Mouse (Mus musculus) urinary bladder, postnatal 10 days (tissue): Measurements from ENCODE around the gene Dlg5.

Source experiments
- DNase-seq: peaks from one replicate; pipeline ENCODE4 v3.0.0; 2022; ENCODE audit warnings: low spot score

Gene Dlg5

DNA sequence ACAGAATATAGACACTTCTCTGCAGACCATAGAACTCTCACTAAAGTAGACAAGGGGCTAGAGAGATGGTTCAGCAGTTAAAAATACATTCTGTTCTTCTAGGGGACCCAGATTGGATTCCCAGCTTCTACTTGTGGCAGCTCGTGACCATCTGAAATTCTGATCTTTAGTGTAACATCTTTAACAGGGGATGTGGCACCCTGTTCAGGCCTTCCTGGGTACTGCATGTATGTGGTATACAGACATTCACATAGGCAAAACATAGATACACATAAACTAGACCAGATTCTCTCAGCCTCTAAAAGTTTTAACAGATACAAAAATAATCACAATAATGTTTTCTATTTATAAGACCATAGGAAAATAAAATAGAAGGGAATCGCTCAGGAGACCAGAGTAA, 120.7 kb downstream of the Dlg5 start:
- no peak for DNase-seq

DNA sequence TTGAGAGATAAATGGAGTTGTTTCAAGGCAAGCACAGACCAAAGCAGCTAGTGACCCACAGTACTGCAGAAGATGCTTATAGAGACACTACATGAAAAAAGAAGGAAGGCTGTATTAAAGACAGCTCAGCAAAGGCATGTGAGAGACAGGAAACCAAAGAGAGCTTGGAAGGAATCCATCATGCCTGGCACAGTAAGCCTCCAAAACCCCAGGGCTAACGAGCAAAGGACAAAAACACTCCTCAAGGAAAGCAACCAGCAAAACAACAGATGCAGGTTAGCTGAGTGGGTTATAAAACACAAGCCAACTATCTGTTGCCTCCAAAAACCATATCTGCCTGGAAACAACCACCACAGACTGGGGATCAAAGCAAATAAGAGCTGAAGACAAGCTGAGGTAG, 121.5 kb downstream of the Dlg5 start:
- DNase-seq, result no peak

DNA sequence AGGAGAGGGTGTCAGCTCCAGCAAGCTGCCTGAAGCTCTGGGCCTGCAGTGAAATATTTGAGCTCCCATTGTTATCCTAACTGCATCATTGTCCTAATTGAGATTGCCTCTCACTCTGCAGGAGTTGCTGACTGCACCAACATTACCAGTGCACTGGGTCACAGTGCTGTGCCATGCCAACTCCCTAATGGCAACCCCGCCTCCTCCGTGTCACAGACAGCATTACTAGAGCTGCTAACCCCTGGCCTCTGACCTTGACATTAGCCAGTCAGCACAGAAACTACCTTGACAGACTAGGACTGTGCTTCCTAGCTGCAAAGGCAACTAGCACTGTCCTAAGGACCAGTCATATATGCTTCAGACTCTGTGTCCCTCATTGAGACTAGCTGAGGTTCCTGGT, 139.0 kb downstream of the Dlg5 start:
- DNase-seq, result no peak

DNA sequence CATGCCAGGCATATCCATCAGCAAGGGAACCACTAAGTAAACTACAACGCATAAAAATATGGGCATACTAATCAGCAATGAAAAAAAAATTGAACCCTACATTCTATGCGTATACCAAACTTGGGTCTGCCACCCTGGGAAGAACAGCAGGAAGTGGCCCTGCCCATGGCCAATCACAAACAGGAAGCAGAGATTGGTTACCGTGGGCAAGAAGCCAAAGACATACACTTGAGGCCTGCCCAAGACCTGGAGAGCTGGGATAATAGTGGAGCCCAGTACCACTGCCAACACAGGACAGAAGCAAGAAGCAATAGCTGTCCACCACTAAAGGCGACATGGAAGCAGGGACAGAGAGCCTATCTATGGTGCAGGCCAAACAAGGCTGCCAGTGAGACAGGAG, 146.9 kb downstream of the Dlg5 start:
- DNase-seq, result no peak

DNA sequence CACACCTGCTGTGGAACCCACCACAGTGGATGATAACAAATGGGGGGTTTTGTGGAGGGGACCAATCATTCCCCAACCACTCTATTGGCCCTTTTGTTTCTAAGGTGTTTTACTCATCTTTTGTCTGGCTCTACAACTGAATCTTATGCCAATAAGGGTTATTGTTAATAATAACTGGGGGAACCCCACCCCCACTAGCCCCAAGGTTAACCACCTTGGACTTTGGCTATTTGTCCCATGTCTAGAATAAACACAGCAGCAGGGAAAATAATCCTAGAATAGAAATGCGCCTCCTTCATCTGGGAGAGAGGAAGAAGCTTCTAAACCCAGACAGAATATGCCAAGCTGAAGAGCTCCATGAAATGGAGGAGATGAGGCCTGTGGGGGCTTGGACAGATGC, 151.1 kb downstream of the Dlg5 start:
- no peak for DNase-seq

DNA sequence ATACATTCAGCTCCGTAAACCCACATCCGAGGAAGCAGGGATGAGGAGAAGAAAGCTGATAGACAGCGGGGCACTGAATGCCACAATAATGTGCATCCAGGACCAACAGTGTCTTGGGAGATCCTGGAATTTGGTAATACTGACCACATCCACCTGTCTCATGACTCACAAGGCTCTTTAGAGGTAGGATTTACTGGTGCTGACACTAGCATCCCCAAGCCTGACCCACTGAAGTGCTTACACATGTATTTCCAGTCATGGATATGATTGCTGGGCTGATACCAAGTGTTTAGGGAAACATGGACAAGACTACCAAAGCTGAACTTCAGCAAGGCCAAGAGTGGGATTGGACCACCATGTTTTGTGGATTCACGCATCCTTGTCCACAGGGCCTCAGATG, 152.5 kb downstream of the Dlg5 start:
- DNase-seq, result no peak

DNA sequence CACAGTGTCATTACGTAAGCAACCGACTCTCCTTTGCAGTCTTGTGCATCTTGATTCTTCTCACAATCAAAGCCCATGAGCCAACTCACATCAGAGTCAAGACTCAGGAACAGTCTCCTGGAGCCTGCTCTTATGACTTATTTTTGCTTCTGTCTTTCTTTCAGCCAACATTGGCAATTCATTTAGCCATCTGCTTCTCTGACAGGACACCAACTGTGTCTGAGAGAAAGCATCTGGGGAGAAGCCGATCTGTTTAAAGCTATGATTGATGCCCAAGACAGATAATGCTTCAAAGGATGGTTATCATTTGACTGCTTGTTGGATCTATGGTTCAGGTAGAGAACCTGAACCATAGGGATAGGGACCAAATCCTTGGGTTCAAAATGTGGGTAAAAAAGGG, 153.3 kb downstream of the Dlg5 start:
- no peak for DNase-seq

DNA sequence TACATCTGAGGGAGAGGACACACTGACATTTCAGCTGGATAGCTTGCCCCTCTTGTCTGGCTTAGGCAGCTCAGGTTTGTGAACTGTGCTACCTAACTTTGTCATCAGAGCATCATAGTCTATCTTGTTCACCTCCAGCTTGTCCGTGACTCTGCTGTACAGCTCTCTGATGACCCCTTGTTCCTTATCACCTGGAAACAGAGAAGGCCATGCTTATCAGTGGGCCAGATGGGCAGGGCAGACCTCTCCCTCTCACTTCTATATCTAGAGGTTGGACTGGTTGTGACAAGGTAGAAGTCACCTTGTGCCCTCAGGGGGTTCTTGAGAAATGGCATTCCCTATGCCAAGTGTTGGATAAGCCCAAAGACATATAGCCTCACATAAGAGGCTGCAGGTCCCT, 154.9 kb downstream of the Dlg5 start:
- DNase-seq, result no peak

DNA sequence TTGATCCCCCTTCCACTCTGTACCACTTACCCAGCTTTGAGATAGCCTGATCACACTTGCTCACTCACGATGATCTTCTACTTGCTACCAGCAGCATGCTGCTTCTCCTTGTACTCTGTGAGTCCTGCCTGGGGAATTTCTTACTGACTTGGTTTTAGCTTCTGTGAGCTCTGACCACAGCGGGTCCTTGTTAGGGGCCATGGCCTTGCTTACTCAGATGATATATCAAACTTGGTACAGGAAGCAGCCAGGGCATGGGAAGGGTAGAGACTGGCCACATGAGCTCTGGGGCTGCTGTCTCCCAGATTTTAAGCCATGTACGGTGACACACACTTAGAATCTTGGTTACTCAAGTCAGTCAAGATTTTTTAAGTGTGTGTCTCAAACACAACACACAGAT, 156.5 kb downstream of the Dlg5 start:
- DNase-seq, result no peak

DNA sequence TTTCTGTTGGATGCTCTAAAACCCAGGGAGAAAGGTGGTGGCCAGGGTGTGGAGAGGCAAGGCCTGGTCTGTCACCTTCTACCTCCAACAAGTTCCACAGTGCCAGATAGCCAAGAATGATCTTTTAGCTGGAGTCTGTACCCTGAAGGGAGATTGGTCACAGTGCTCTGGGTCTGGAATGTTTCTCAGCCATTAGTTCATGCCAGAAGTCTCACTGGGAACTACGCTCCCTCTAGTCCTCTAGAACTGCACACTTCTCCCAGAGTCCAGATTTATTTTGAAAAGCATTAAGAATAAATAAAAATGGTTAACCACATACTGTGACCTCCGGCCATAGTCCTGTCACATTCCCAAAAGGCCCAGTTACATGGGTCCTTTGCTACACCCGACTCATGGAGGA, 158.3 kb downstream of the Dlg5 start:
- no peak for DNase-seq

DNA sequence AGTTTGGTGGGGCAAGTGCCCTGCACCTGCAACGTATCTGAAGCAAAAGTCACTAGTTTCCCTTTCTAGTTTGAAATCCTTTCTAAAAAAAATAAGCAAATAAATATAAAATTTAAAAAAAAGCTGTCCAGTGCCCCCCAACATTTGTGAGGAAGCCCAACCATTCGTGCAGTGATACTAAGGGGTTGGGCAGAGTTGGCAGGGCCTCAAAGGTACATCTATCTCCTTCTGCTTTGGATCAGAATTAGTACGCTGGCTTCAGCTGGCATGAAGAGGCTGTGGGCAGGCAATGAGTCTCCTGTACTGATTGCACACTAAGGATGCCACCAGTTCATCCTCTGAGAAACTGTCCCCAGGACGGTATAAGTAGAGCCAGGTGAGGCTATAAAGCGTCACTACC, 159.2 kb downstream of the Dlg5 start:
- no peak for DNase-seq
